Mouse (Mus musculus) heart, adult 9 months (tissue): ENCODE results near the gene Gm14862.

ENCODE experiments used
- DNase-seq, 2 experiments: peaks; one replicate each; pipeline ENCODE4 v3.0.0; 2022; ENCODE audit warnings: low spot score in 2 of 2

The Gm14862 gene

DNA sequence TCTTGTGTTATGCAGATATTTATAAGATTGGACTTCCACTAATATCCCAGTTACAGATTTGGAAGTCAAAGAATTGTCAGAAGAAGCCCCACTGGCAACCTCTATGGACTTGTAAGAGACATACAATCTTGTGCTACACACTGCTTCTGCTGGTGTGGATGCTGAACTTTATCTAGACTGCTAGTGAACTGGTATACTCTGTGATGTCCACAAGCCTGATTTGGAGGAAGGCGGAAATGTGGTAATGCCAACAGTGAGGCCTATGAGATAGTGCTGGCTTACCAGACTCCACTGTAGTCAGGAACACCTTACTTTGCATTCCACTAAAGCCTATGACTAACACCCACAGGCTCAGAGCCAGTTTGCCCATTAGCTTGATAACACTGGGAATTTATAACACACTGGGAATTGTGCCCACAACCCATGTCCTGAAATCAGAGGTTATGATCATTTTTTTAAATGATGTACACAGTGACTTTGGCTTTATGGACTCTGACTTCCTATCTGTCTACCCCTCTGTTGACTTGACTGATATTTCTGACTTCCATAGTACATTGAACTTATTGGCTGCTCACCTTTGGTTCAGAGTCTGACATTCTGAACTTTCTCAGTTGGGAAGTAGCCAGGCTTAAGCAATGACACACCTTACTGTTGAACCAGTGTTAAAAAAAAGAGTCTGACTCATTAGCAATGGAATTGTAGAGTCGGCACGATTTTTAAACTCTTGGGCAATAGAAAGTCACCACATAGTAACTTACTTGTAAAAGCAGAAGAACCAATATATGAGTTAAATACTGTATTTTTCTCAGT, 34.1 kb downstream of the Gm14862 start:
- peak in 1 of 2 experiments; percentile 43 for DNase-seq

DNA sequence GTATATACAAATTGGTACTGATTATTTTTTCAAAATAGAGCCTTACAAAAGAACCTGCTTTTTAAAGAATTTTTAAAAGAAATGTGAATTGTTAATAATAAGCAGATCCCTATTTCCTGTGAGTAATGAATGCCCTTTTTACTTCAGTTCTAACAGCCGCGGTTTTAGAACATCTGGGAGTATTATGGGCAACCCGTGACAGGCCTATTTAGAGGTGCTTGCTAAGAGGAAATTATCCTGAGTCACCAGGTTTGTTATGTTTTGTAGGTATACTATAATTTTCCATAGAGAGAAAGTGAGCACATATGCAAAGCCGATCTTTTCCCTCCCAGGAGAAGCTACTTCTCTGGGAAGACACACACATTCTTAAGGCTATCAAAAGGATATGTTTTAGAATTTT, 35.0 kb downstream of the Gm14862 start:
- no peak for DNase-seq

- no peak for DNase-seq
Observed at GRCm38 (mm10) chrX:9221206-9221605, 35.5 kb downstream of the Gm14862 start.

DNA sequence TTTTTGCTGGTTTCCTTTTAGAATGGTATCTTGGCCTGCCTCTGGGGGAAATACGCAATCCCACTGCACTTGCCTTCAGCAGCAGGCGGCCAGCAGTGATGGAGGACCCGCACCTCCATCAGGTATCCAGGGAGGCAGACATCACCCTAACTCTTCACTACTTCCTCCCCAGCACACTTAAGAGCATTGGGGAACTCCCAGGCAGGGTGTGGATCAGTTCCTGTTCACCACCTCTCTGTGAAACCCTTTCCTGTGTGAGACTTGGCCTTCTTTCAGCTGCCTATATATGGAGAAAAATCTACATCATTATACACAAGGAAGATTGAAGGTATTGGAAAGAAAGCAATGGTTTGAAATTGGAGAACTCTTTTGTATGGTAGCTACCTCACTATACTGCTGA, 37.1 kb downstream of the Gm14862 start:
- no peak for DNase-seq

DNA sequence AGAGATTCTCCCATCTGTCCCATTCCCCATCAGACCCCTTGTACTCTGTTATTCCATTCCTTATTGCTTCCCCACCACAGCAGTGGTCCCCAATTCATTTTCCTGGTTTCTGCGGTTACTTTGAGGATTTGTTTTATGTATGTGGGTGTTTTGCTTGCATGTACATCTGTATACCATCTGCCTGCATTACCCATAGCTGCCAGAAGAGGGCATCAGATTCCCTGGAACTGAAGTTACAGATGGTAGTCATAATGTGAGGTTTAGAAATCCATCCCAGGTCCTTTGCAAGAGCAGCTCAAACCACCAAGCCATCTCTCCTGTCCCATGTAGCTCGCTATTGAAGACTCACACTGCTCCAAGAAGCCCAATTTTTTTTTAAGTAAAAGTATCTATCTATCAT, 40.5 kb downstream of the Gm14862 start:
- DNase-seq = no peak

GRCm38 (mm10) chrX:9205121-9205520, 51.6 kb downstream of the Gm14862 start:
- peak in 1 of 2 experiments; percentile 46 for DNase-seq

DNA sequence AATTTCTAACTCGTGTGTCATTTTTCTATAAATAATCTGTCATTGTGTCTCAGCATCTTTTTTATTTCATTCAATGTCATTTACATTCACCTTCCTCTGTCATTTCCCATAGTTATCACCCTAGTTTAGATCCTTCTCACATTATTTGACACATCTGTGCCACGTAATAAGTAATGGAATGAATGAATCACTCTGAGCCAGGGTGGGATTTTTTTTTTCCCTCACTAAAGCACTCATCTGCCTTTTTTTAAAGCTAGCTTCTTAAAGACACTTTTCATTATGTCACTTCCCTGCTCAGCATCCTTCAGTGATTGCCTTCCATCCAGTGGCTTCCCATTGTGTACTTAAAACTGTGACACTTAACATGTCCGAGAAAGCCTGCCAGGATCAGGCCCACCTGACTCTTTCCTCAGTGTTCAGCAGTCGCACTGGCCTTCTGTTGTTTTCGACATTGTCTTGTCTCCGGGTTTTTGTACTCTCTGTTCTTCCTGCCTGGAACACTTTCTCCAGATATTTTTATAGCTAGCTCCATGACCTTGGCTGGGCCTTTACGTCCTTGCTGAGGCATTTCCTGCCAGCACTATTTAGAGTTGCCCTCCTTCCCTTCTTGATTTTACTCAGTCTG, 53.8 kb downstream of the Gm14862 start:
- peak; percentile 32 to 64 for DNase-seq

GRCm38 (mm10) chrX:9201954-9202353, 54.7 kb downstream of the Gm14862 start:
- DNase-seq = peak in 1 of 2 experiments; percentile 6
